Mouse (Mus musculus) liver, postnatal 0 days (tissue): ENCODE data around the gene Ncstn.

Experiments used
- CTCF ChIP-seq: sonication (generic); IDR thresholded peaks from 2 replicates; pipeline ENCODE4 v1.5.1; 2016; ENCODE audit warnings: antibody characterized with exemption, low read depth
- EP300 ChIP-seq: IDR thresholded peaks from 2 replicates; pipeline ENCODE4 v1.6.1; 2016; ENCODE audit warnings: antibody characterized with exemption, low read depth, mild to moderate bottlenecking

GRCm38 (mm10) chr1:172082899-172083445, 377 bp upstream of the Ncstn start:
- TF ChIP-seq CTCF = no peak
- no peak for TF ChIP-seq EP300
